Mouse (Mus musculus): ENCODE measurements at regions not wholly inside any gene's neighbourhood (a gene's known extent, or its start where the extent isn't known, plus 50 kb on each side); places are given as distances from the start of the nearest gene placed in this dataset.
A peak's percentile ranks its signal among the peaks of the same experiment; 100 is the strongest.

- H3K4me3 ChIP-seq (ENCODE audit: insufficient read depth, poor library complexity, severe bottlenecking) = no peak overlapping the region
- H3K36me3 ChIP-seq (ENCODE audit: control insufficient read depth, insufficient read depth) = no peaks in the 10 kb centered on the region
- H3ac ChIP-seq (ENCODE audit: control insufficient read depth, insufficient read length, low read depth) = no peak overlapping the region
- TF ChIP-seq USF1 (IDR thresholded peaks at IDR 0.05; ENCODE audit: low read depth) = no peak
- TF ChIP-seq CTCF (IDR thresholded peaks at IDR 0.05; ENCODE audit: control insufficient read depth, insufficient read depth, insufficient read length) = no peak
- TF ChIP-seq MYOG (IDR thresholded peaks at IDR 0.05; ENCODE audit: control insufficient read depth, extremely low read depth, insufficient read length) = no peak
- peak; percentile 56 for TF ChIP-seq FOSL1 (IDR thresholded peaks at IDR 0.05; ENCODE audit: insufficient read depth, low read length, poor library complexity, severe bottlenecking)
- peak; percentile 36 for TF ChIP-seq MAX (IDR thresholded peaks at IDR 0.05)
- peak; percentile 18 for TF ChIP-seq MYOD1 (IDR thresholded peaks at IDR 0.05; ENCODE audit: control insufficient read depth, insufficient read length, low read depth)
- TF ChIP-seq CEBPB (IDR thresholded peaks at IDR 0.05; ENCODE audit: low read depth) = peak; percentile 51
- H3K79me2 ChIP-seq (ENCODE audit: control insufficient read depth, insufficient read depth) = no peaks in the 10 kb centered on the region
- no peaks in the 10 kb centered on the region for H3K27me3 ChIP-seq (ENCODE audit: control insufficient read depth, insufficient read depth, insufficient read length)
- no peaks in the 10 kb centered on the region for H3K79me3 ChIP-seq (ENCODE audit: low read depth)
These were observed 136.0 kb upstream of the Rorb start for GRCm38 (mm10) chr19:19246837-19247560.

- Histone ChIP-seq H3ac (ENCODE audit: control insufficient read depth, insufficient read length, low read depth) (no peak overlapping the region), H3K4me3 (ENCODE audit: insufficient read depth, poor library complexity, severe bottlenecking) (no peak overlapping the region), H3K79me2 (ENCODE audit: control insufficient read depth, insufficient read depth) (no peaks in the 10 kb centered on the region), H3K36me3 (ENCODE audit: control insufficient read depth, insufficient read depth) (no peaks in the 10 kb centered on the region), H3K27me3 (ENCODE audit: control insufficient read depth, insufficient read depth, insufficient read length) (no peaks in the 10 kb centered on the region), H3K79me3 (ENCODE audit: low read depth) (no peaks in the 10 kb centered on the region)
- TF ChIP-seq MYOD1 (IDR thresholded peaks at IDR 0.05; ENCODE audit: control insufficient read depth, insufficient read length, low read depth) = no peak
- TF ChIP-seq MYOG (IDR thresholded peaks at IDR 0.05; ENCODE audit: control insufficient read depth, extremely low read depth, insufficient read length) = no peak
- TF ChIP-seq USF1 (IDR thresholded peaks at IDR 0.05; ENCODE audit: low read depth) = no peak
- TF ChIP-seq CEBPB (IDR thresholded peaks at IDR 0.05; ENCODE audit: low read depth) = no peak
- TF ChIP-seq FOSL1 (IDR thresholded peaks at IDR 0.05; ENCODE audit: insufficient read depth, low read length, poor library complexity, severe bottlenecking) = no peak
- no peak for TF ChIP-seq MAX (IDR thresholded peaks at IDR 0.05)
- no peak for TF ChIP-seq CTCF (IDR thresholded peaks at IDR 0.05; ENCODE audit: control insufficient read depth, insufficient read depth, insufficient read length)
These were observed 118.5 kb upstream of the Rorb start for GRCm38 (mm10) chr19:19229305-19229994.

GRCm38 (mm10) chr19:19220826-19221225 lies 109.8 kb upstream of the Rorb start:
- no peak for TF ChIP-seq USF1 (IDR thresholded peaks at IDR 0.05; ENCODE audit: low read depth)
- no peak for TF ChIP-seq CTCF (IDR thresholded peaks at IDR 0.05; ENCODE audit: control insufficient read depth, insufficient read depth, insufficient read length)
- no peak for TF ChIP-seq FOSL1 (IDR thresholded peaks at IDR 0.05; ENCODE audit: insufficient read depth, low read length, poor library complexity, severe bottlenecking)
- no peak for TF ChIP-seq MYOG (IDR thresholded peaks at IDR 0.05; ENCODE audit: control insufficient read depth, extremely low read depth, insufficient read length)
- no peak for TF ChIP-seq CEBPB (IDR thresholded peaks at IDR 0.05; ENCODE audit: low read depth)
- TF ChIP-seq MAX (IDR thresholded peaks at IDR 0.05) = no peak
- no peak for TF ChIP-seq MYOD1 (IDR thresholded peaks at IDR 0.05; ENCODE audit: control insufficient read depth, insufficient read length, low read depth)

GRCm38 (mm10) chr19:19219352-19219751 lies 108.4 kb upstream of the Rorb start:
- H3K36me3 ChIP-seq (ENCODE audit: control insufficient read depth, insufficient read depth) = no peaks in the 10 kb centered on the region
- no peaks in the 10 kb centered on the region for H3K79me3 ChIP-seq (ENCODE audit: low read depth)
- TF ChIP-seq CTCF (IDR thresholded peaks at IDR 0.05; ENCODE audit: control insufficient read depth, insufficient read depth, insufficient read length) (no peak), MYOG (IDR thresholded peaks at IDR 0.05; ENCODE audit: control insufficient read depth, extremely low read depth, insufficient read length) (no peak), CEBPB (IDR thresholded peaks at IDR 0.05; ENCODE audit: low read depth) (no peak), MAX (IDR thresholded peaks at IDR 0.05) (no peak), FOSL1 (IDR thresholded peaks at IDR 0.05; ENCODE audit: insufficient read depth, low read length, poor library complexity, severe bottlenecking) (no peak), MYOD1 (IDR thresholded peaks at IDR 0.05; ENCODE audit: control insufficient read depth, insufficient read length, low read depth) (no peak), USF1 (IDR thresholded peaks at IDR 0.05; ENCODE audit: low read depth) (no peak)
- no peak overlapping the region for H3K4me3 ChIP-seq (ENCODE audit: insufficient read depth, poor library complexity, severe bottlenecking)
- no peaks in the 10 kb centered on the region for H3K79me2 ChIP-seq (ENCODE audit: control insufficient read depth, insufficient read depth)
- no peaks in the 10 kb centered on the region for H3K27me3 ChIP-seq (ENCODE audit: control insufficient read depth, insufficient read depth, insufficient read length)
- H3ac ChIP-seq (ENCODE audit: control insufficient read depth, insufficient read length, low read depth) = no peak overlapping the region

More at GRCm38 (mm10) chr19:19220826-19221225, 109.8 kb upstream of the Rorb start:
- Histone ChIP-seq H3K79me2 (ENCODE audit: control insufficient read depth, insufficient read depth) (no peaks in the 10 kb centered on the region), H3ac (ENCODE audit: control insufficient read depth, insufficient read length, low read depth) (no peak overlapping the region), H3K36me3 (ENCODE audit: control insufficient read depth, insufficient read depth) (no peaks in the 10 kb centered on the region), H3K4me3 (ENCODE audit: insufficient read depth, poor library complexity, severe bottlenecking) (no peak overlapping the region), H3K27me3 (ENCODE audit: control insufficient read depth, insufficient read depth, insufficient read length) (no peaks in the 10 kb centered on the region), H3K79me3 (ENCODE audit: low read depth) (no peaks in the 10 kb centered on the region)

- no peak for TF ChIP-seq MYOD1 (IDR thresholded peaks at IDR 0.05; ENCODE audit: control insufficient read depth, insufficient read length, low read depth)
- TF ChIP-seq FOSL1 (IDR thresholded peaks at IDR 0.05; ENCODE audit: insufficient read depth, low read length, poor library complexity, severe bottlenecking) = no peak
- no peak for TF ChIP-seq CEBPB (IDR thresholded peaks at IDR 0.05; ENCODE audit: low read depth)
- no peak for TF ChIP-seq CTCF (IDR thresholded peaks at IDR 0.05; ENCODE audit: control insufficient read depth, insufficient read depth, insufficient read length)
- no peak for TF ChIP-seq MAX (IDR thresholded peaks at IDR 0.05)
- no peak for TF ChIP-seq MYOG (IDR thresholded peaks at IDR 0.05; ENCODE audit: control insufficient read depth, extremely low read depth, insufficient read length)
- no peak for TF ChIP-seq USF1 (IDR thresholded peaks at IDR 0.05; ENCODE audit: low read depth)
- H3ac ChIP-seq (ENCODE audit: control insufficient read depth, insufficient read length, low read depth) = no peak overlapping the region
These were observed 107.7 kb upstream of the Rorb start for GRCm38 (mm10) chr19:19218700-19219099.

More at GRCm38 (mm10) chr19:19218700-19219099, 107.7 kb upstream of the Rorb start:
- Histone ChIP-seq H3K79me2 (ENCODE audit: control insufficient read depth, insufficient read depth) (no peaks in the 10 kb centered on the region), H3K79me3 (ENCODE audit: low read depth) (no peaks in the 10 kb centered on the region), H3K4me3 (ENCODE audit: insufficient read depth, poor library complexity, severe bottlenecking) (no peak overlapping the region), H3K27me3 (ENCODE audit: control insufficient read depth, insufficient read depth, insufficient read length) (no peaks in the 10 kb centered on the region), H3K36me3 (ENCODE audit: control insufficient read depth, insufficient read depth) (no peaks in the 10 kb centered on the region)
